Mouse (Mus musculus) cerebellum, postnatal 36 days (tissue): ENCODE data around the gene Olfr975.
"Not testable (repeated sequence)": the region's sequence is repeated elsewhere in the genome, so short reads cannot be mapped to it uniquely, and the experiment has no call there.

Experiments used
- DNase-seq, 2 experiments: peaks; one replicate each; pipeline ENCODE4 v3.0.0; 2021 to 2022; ENCODE audit warnings: mixed read lengths in 2 of 2

The Olfr975 gene

GRCm38 (mm10) chr9:39951946-39952345 is at the start of gene Olfr975:
TSS of gene Olfr975 (minus strand) at chr9:39952046.
- DNase-seq = no peak

- no peak for DNase-seq
Observed at GRCm38 (mm10) chr9:39991813-39992212, 40.0 kb upstream of the Olfr975 start, which contains the start of gene Olfr978. TSS of gene Olfr978 (plus strand) at chr9:39992113.

GRCm38 (mm10) chr9:39976581-39977145 is 24.8 kb upstream of the Olfr975 start:
- not testable (repeated sequence) for DNase-seq

GRCm38 (mm10) chr9:39961033-39961432 is 9.2 kb upstream of the Olfr975 start, which contains the start of gene Olfr976:
TSS of gene Olfr976 (minus strand) at chr9:39961133.
- DNase-seq = not testable (repeated sequence)

GRCm38 (mm10) chr9:39937201-39937600 is 14.6 kb downstream of the Olfr975 start, which contains the start of gene Olfr974:
TSS of gene Olfr974 (plus strand) at chr9:39937501.
- DNase-seq = no peak

GRCm38 (mm10) chr9:39928837-39929236 is 23.0 kb downstream of the Olfr975 start:
- DNase-seq = not testable (repeated sequence)

GRCm38 (mm10) chr9:39927975-39928836 is 23.6 kb downstream of the Olfr975 start:
- not testable (repeated sequence) for DNase-seq

GRCm38 (mm10) chr9:39909939-39910338 is 41.9 kb downstream of the Olfr975 start:
- no peak for DNase-seq

GRCm38 (mm10) chr9:39907036-39907435 is 44.8 kb downstream of the Olfr975 start, which contains the start of gene Olfr229:
TSS of gene Olfr229 (plus strand) at chr9:39907336.
- DNase-seq = no peak

GRCm38 (mm10) chr9:39905106-39905505 is 46.7 kb downstream of the Olfr975 start:
- DNase-seq = no peak
